Mouse (Mus musculus) Muller cell, postnatal 12 days (primary cell): ENCODE data around the gene Anxa8.

Source experiments
- DNase-seq: peaks from one replicate; pipeline ENCODE4 v3.0.0-alpha.2; 2015; ENCODE audit errors: inconsistent ontology term

Anxa8 gene

GRCm38 (mm10) chr14:34119046-34119723 lies 33.4 kb downstream of the Anxa8 start:
- DNase-seq: no peak

- no peak for DNase-seq
Observed at GRCm38 (mm10) chr14:34120016-34120910, 34.5 kb downstream of the Anxa8 start.

- DNase-seq: no peak
Observed at GRCm38 (mm10) chr14:34120923-34121351, 35.2 kb downstream of the Anxa8 start.

- DNase-seq: no peak
Observed at GRCm38 (mm10) chr14:34121691-34122090, 35.9 kb downstream of the Anxa8 start.

- DNase-seq: no peak
Observed at GRCm38 (mm10) chr14:34131216-34131615, 45.4 kb downstream of the Anxa8 start.

GRCm38 (mm10) chr14:34135391-34135790 lies 49.6 kb downstream of the Anxa8 start:
- peak; percentile 11 for DNase-seq

GRCm38 (mm10) chr14:34139671-34140664 lies 54.2 kb downstream of the Anxa8 start:
- peak; percentile 10 for DNase-seq

- no peak for DNase-seq
Observed at GRCm38 (mm10) chr14:34142316-34142715, 56.5 kb downstream of the Anxa8 start.

- DNase-seq: no peak
Observed at GRCm38 (mm10) chr14:34142915-34143314, 57.1 kb downstream of the Anxa8 start.
